Mouse (Mus musculus) limb, embryonic 13.5 days (tissue): ENCODE measurements around the gene Slc35a2. TPM values are rescaled to one million over a fixed set of nuclear protein-coding genes. Genes with fewer than 3 reads are reported as not detected.
"Not testable (repeated sequence)": the region's sequence is repeated elsewhere in the genome, so short reads cannot be mapped to it uniquely, and the experiment has no call there.

Source experiments
- ATAC-seq: fragments of 200-750 bp; cut with Nextera tagmentation; 2 replicates; pipeline ENCODE4 v1.8.0; 2017; ENCODE audit warnings: low read depth, moderate number of reproducible peaks, moderate TSS enrichment; ENCODE audit not compliant: low FRiP score
- H3K27ac ChIP-seq: fragments of 300-500 bp; sonication (generic); 2 replicates; pipeline ENCODE4 v1.5.1; 2015; ENCODE audit warnings: inconsistent platforms, mild to moderate bottlenecking, moderate library complexity
- H3K27me3 ChIP-seq: fragments of 300-500 bp; sonication (generic); 2 replicates; pipeline ENCODE4 v1.6.1; 2015; ENCODE audit warnings: mild to moderate bottlenecking, inconsistent platforms
- H3K36me3 ChIP-seq: fragments of 300-500 bp; sonication (generic); 2 replicates; pipeline ENCODE4 v1.6.1; 2015; ENCODE audit warnings: inconsistent platforms, mild to moderate bottlenecking, moderate library complexity
- H3K4me1 ChIP-seq: fragments of 300-500 bp; sonication (generic); 2 replicates; pipeline ENCODE4 v1.6.1; 2015; ENCODE audit warnings: inconsistent platforms
- H3K4me2 ChIP-seq: fragments of 300-500 bp; sonication (generic); replicated peaks from 2 replicates; pipeline ENCODE4 v1.6.1; 2015; ENCODE audit warnings: inconsistent platforms, mild to moderate bottlenecking, moderate library complexity
- H3K4me3 ChIP-seq: fragments of 300-500 bp; sonication (generic); 2 replicates; pipeline ENCODE4 v1.5.1; 2015; ENCODE audit warnings: moderate library complexity, mild to moderate bottlenecking, inconsistent platforms
- H3K9ac ChIP-seq: fragments of 300-500 bp; sonication (generic); 2 replicates; pipeline ENCODE4 v1.6.1; 2015; ENCODE audit warnings: mild to moderate bottlenecking, inconsistent platforms
- H3K9me3 ChIP-seq: fragments of 300-500 bp; sonication (generic); 2 replicates; pipeline ENCODE4 v1.6.1; 2016; ENCODE audit warnings: inconsistent platforms
- WGBS: fragments of 180-500 bp; shearing (Covaris S2); methylation state at CpG from one replicate; pipeline ENCODE4 v1.1.7; 2015; 5-methylcytosine and 5-hydroxymethylcytosine counted together
- polyA plus RNA-seq: library from polyadenylated mRNA; unstranded; fragments of >200 nt; fragmentation: Nextera tagmentation; extraction: Ambion mirVana; gene quantifications from 2 replicates; pipeline ENCODE4 v1.2.1, GENCODE M21; 2015

Slc35a2 gene
- polyA plus RNA-seq, 1 experiment from 2014 or later: 50.2 TPM

- no peaks in the 10 kb centered on the region for H3K4me1 ChIP-seq
- no peak for ATAC-seq
- peaks cover 19% of the 10 kb centered on the region for H3K36me3 ChIP-seq
- no peak overlapping the region for H3K27ac ChIP-seq
- H3K4me3 ChIP-seq: no peak overlapping the region
- no peaks in the 10 kb centered on the region for H3K27me3 ChIP-seq
- 85% methylated on average over 1 of the region's 1 CpGs for WGBS
- no peaks in the 10 kb centered on the region for H3K9me3 ChIP-seq
- no peak overlapping the region for H3K4me2 ChIP-seq
- H3K9ac ChIP-seq: no peak overlapping the region
Measured at GRCm38 (mm10) chrX:7867141-7867540, 16.7 kb upstream of the Slc35a2 start.

- ATAC-seq: no peak
- Histone ChIP-seq H3K27ac (no peak overlapping the region), H3K9me3 (no peaks in the 10 kb centered on the region), H3K27me3 (no peaks in the 10 kb centered on the region), H3K4me2 (no peak overlapping the region), H3K4me3 (no peak overlapping the region), H3K36me3 (peaks cover 24% of the 10 kb centered on the region), H3K4me1 (no peaks in the 10 kb centered on the region), H3K9ac (no peak overlapping the region)
- 66% methylated on average over 2 of the region's 2 CpGs for WGBS
Measured at GRCm38 (mm10) chrX:7868506-7868905, 15.3 kb upstream of the Slc35a2 start.

- Histone ChIP-seq H3K36me3 (peaks cover 35% of the 10 kb centered on the region), H3K4me2 (no peak overlapping the region), H3K4me1 (no peaks in the 10 kb centered on the region), H3K27ac (no peak overlapping the region), H3K27me3 (no peaks in the 10 kb centered on the region), H3K4me3 (no peak overlapping the region), H3K9ac (no peak overlapping the region), H3K9me3 (no peaks in the 10 kb centered on the region)
- ATAC-seq: no peak
- 41% methylated on average over 3 of the region's 3 CpGs for WGBS
Measured at GRCm38 (mm10) chrX:7869826-7870225, 14.0 kb upstream of the Slc35a2 start.

- peaks cover 3% of the 10 kb centered on the region; the same call in 1 of the 2 replicates for H3K4me1 ChIP-seq
- no peaks in the 10 kb centered on the region for H3K27me3 ChIP-seq
- no peak within 1 kb of the TSS for H3K27ac ChIP-seq
- peak within 1 kb of the TSS; percentile 46 for H3K4me3 ChIP-seq
- H3K9ac ChIP-seq: peak within 1 kb of the TSS; percentile 60
- WGBS: 7% methylated on average over 37 of the region's 38 CpGs
- H3K9me3 ChIP-seq: no peaks in the 10 kb centered on the region
- H3K36me3 ChIP-seq: peaks cover 18% of the 10 kb centered on the region
- peak within 1 kb of the TSS; percentile 89 for H3K4me2 ChIP-seq
- ATAC-seq: peak; percentile 80
Measured at GRCm38 (mm10) chrX:7878007-7878419, 5.8 kb upstream of the Slc35a2 start, which contains the start of gene Pim2. TSS of gene Pim2 (plus strand) at chrX:7878262.

- Histone ChIP-seq H3K36me3 (peaks cover 16% of the 10 kb centered on the region), H3K27ac (no peak overlapping the region), H3K27me3 (no peaks in the 10 kb centered on the region), H3K4me2 (peak overlapping the region; percentile 89), H3K4me1 (peaks cover 3% of the 10 kb centered on the region; the same call in 1 of the 2 replicates), H3K9me3 (no peaks in the 10 kb centered on the region), H3K9ac (peak overlapping the region; percentile 60), H3K4me3 (peak overlapping the region; percentile 46)
- ATAC-seq: peak; percentile 48
- 9% methylated on average over 21 of the region's 21 CpGs for whole genome bisulfite sequencing
Measured at GRCm38 (mm10) chrX:7878495-7878894, 5.3 kb upstream of the Slc35a2 start.

- H3K9me3 ChIP-seq: no peaks in the 10 kb centered on the region
- peak overlapping the region; percentile 89 for H3K4me2 ChIP-seq
- H3K27me3 ChIP-seq: no peaks in the 10 kb centered on the region
- H3K36me3 ChIP-seq: peaks cover 6% of the 10 kb centered on the region; the same call in 1 of the 2 replicates
- H3K4me3 ChIP-seq: peak overlapping the region; percentile 8
- ATAC-seq: peak; percentile 42; the same call in 1 of the 2 replicates
- H3K4me1 ChIP-seq: peaks cover 3% of the 10 kb centered on the region; the same call in 1 of the 2 replicates
- H3K9ac ChIP-seq: no peak overlapping the region
- WGBS: 7% methylated on average over 11 of the region's 11 CpGs
- H3K27ac ChIP-seq: no peak overlapping the region
Measured at GRCm38 (mm10) chrX:7879819-7880218, 4.0 kb upstream of the Slc35a2 start.

- H3K9ac ChIP-seq: peak overlapping the region; percentile 54
- H3K36me3 ChIP-seq: peaks cover 26% of the 10 kb centered on the region
- H3K27ac ChIP-seq: peak overlapping the region; percentile 79; the same call in 1 of the 2 replicates
- H3K4me1 ChIP-seq: peaks cover 6% of the 10 kb centered on the region; the same call in 1 of the 2 replicates
- WGBS: 39% methylated on average over 13 of the region's 13 CpGs
- H3K9me3 ChIP-seq: no peaks in the 10 kb centered on the region
- ATAC-seq: no peak
- peak overlapping the region; percentile 56 for H3K4me3 ChIP-seq
- peak overlapping the region; percentile 63 for H3K4me2 ChIP-seq
- no peaks in the 10 kb centered on the region for H3K27me3 ChIP-seq
Measured at GRCm38 (mm10) chrX:7898211-7898610, 14.4 kb downstream of the Slc35a2 start.

- Histone ChIP-seq H3K36me3 (peaks cover 19% of the 10 kb centered on the region), H3K4me1 (peaks cover 6% of the 10 kb centered on the region; the same call in 1 of the 2 replicates), H3K4me3 (peak within 1 kb of the TSS; percentile 56), H3K9ac (peak within 1 kb of the TSS; percentile 70), H3K4me2 (peak within 1 kb of the TSS; percentile 63), H3K27me3 (no peaks in the 10 kb centered on the region), H3K27ac (peak within 1 kb of the TSS; percentile 79), H3K9me3 (no peaks in the 10 kb centered on the region)
- ATAC-seq: peak; percentile 99
- WGBS: 18% methylated on average over 62 of the region's 62 CpGs
Measured at GRCm38 (mm10) chrX:7898880-7899874, 15.3 kb downstream of the Slc35a2 start, which contains the start of the genes Pqbp1 and Timm17b. TSS of gene Pqbp1 (minus strand) at chrX:7899269. TSS of gene Timm17b (plus strand) at chrX:7899357.

- H3K4me1 ChIP-seq: no peaks in the 10 kb centered on the region
- ATAC-seq: no peak
- no peaks in the 10 kb centered on the region for H3K27me3 ChIP-seq
- no peak overlapping the region for H3K9ac ChIP-seq
- WGBS: 86% methylated on average over 5 of the region's 5 CpGs
- H3K4me2 ChIP-seq: no peak overlapping the region
- H3K9me3 ChIP-seq: no peaks in the 10 kb centered on the region
- no peak overlapping the region for H3K4me3 ChIP-seq
- no peak overlapping the region for H3K27ac ChIP-seq
- H3K36me3 ChIP-seq: peaks cover 12% of the 10 kb centered on the region
Measured at GRCm38 (mm10) chrX:7904441-7904840, 20.6 kb downstream of the Slc35a2 start.

- WGBS: 91% methylated on average over 5 of the region's 5 CpGs
- H3K4me1 ChIP-seq: no peaks in the 10 kb centered on the region
- H3K36me3 ChIP-seq: peaks cover 12% of the 10 kb centered on the region
- no peak for ATAC-seq
- H3K9ac ChIP-seq: no peak within 1 kb of the TSS
- no peak within 1 kb of the TSS for H3K4me3 ChIP-seq
- H3K9me3 ChIP-seq: no peaks in the 10 kb centered on the region
- H3K27ac ChIP-seq: no peak within 1 kb of the TSS
- no peaks in the 10 kb centered on the region for H3K27me3 ChIP-seq
- H3K4me2 ChIP-seq: no peak within 1 kb of the TSS
Measured at GRCm38 (mm10) chrX:7907735-7908134, 23.9 kb downstream of the Slc35a2 start, which contains the start of gene Gm10491. TSS of gene Gm10491 (minus strand) at chrX:7907835.

GRCm38 (mm10) chrX:7909242-7909641, 25.4 kb downstream of the Slc35a2 start, which contains the start of gene Gm10490:
TSS of gene Gm10490 (plus strand) at chrX:7909542.
- peaks cover 12% of the 10 kb centered on the region for H3K36me3 ChIP-seq
- H3K9ac ChIP-seq, H3K4me3 ChIP-seq, H3K4me1 ChIP-seq, H3K9me3 ChIP-seq, ATAC-seq, H3K4me2 ChIP-seq, H3K27me3 ChIP-seq, H3K27ac ChIP-seq: not testable (repeated sequence)
- 93% methylated on average over 4 of the region's 4 CpGs for WGBS

- Histone ChIP-seq H3K27ac (no peak overlapping the region), H3K4me2 (no peak overlapping the region), H3K27me3 (no peaks in the 10 kb centered on the region), H3K9ac (no peak overlapping the region), H3K9me3 (no peaks in the 10 kb centered on the region), H3K4me3 (no peak overlapping the region), H3K4me1 (no peaks in the 10 kb centered on the region), H3K36me3 (peaks cover 12% of the 10 kb centered on the region)
- no peak for ATAC-seq
- WGBS: 69% methylated on average over 6 of the region's 6 CpGs
Measured at GRCm38 (mm10) chrX:7910473-7910872, 26.6 kb downstream of the Slc35a2 start.
